Mouse (Mus musculus) MEL (cell line): ENCODE results near the gene Cttn. TPM values are rescaled to one million over a fixed set of nuclear protein-coding genes. Genes with fewer than 3 reads are reported as not detected.

ENCODE experiments used
- DNase-seq: peaks from one replicate; pipeline ENCODE4 v3.0.0; 2011; ENCODE audit warnings: low read depth, low spot score
- H3K27ac ChIP-seq: 2 replicates; pipeline ENCODE4 v1.5.1; 2012; ENCODE audit warnings: low read depth, mild to moderate bottlenecking, control low read depth, low read length, moderate library complexity; ENCODE audit not compliant: control insufficient read depth
- H3K27me3 ChIP-seq, 2 experiments: fragments of 150-350 bp in 1 of 2; sonication (generic) in 1 of 2; 2 replicates each; pipeline ENCODE4 v1.6.1; 2012; ENCODE audit warnings: low read length in 2 of 2, mild to moderate bottlenecking in 2 of 2, improper control_type of control experiment in 1 of 2, moderate library complexity in 1 of 2; ENCODE audit not compliant: insufficient read depth in 2 of 2, control insufficient read depth in 1 of 2
- H3K36me3 ChIP-seq, 2 experiments: 2 replicates each; pipeline ENCODE4 v1.6.1; 2012 to 2014; ENCODE audit warnings: low read length in 2 of 2, improper control_type of control experiment in 1 of 2, inconsistent platforms in 1 of 2, mild to moderate bottlenecking in 1 of 2; ENCODE audit not compliant: insufficient read depth in 2 of 2, control insufficient read depth in 1 of 2
- H3K4me1 ChIP-seq, 2 experiments: fragments of 150-350 bp in 1 of 2; sonication (generic) in 1 of 2; 2 replicates each; pipeline ENCODE4 v1.6.1; 2012; ENCODE audit warnings: low read length in 2 of 2, improper control_type of control experiment in 1 of 2, mild to moderate bottlenecking in 1 of 2; ENCODE audit not compliant: insufficient read depth in 2 of 2, control insufficient read depth in 1 of 2
- H3K4me3 ChIP-seq, 2 experiments: fragments of 150-350 bp in 1 of 2; sonication (generic) in 1 of 2; 2 replicates each; pipeline ENCODE4 v1.5.1; 2012; ENCODE audit warnings: low read depth in 2 of 2, low read length in 2 of 2, mild to moderate bottlenecking in 2 of 2, moderate library complexity in 2 of 2, control low read depth in 1 of 2, improper control_type of control experiment in 1 of 2; ENCODE audit not compliant: control insufficient read depth in 1 of 2, insufficient read depth in 1 of 2
- H3K79me2 ChIP-seq: 2 replicates; pipeline ENCODE4 v1.6.1; 2012; ENCODE audit warnings: mild to moderate bottlenecking, low read length, moderate library complexity; ENCODE audit not compliant: control insufficient read depth, poor library complexity, insufficient read depth
- H3K9ac ChIP-seq: 2 replicates; pipeline ENCODE4 v1.6.1; 2012; ENCODE audit warnings: low read depth, mild to moderate bottlenecking, control low read depth, low read length, moderate library complexity; ENCODE audit not compliant: control insufficient read depth, poor library complexity, severe bottlenecking
- H3K9me3 ChIP-seq: fragments of 150-350 bp; sonication (generic); replicated peaks from 2 replicates; pipeline ENCODE4 v1.6.1; 2012; ENCODE audit warnings: mild to moderate bottlenecking, low read length, improper control_type of control experiment, moderate library complexity; ENCODE audit not compliant: insufficient read depth
- BHLHE40 ChIP-seq: IDR thresholded peaks from 2 replicates; pipeline ENCODE4 v1.6.1; 2012; ENCODE audit warnings: low read depth, mild to moderate bottlenecking, inconsistent platforms, low read length, improper control_type of control experiment, borderline replicate concordance
- CHD1 ChIP-seq: IDR thresholded peaks from 2 replicates; pipeline ENCODE4 v1.6.1; 2012; ENCODE audit warnings: low read depth, mild to moderate bottlenecking, inconsistent platforms, low read length, improper control_type of control experiment
- EP300 ChIP-seq, 2 experiments: IDR thresholded peaks; 2 replicates each; pipeline ENCODE4 v1.6.1; 2011; ENCODE audit warnings: improper control_type of control experiment in 2 of 2, low read length in 2 of 2, low read depth in 1 of 2, mild to moderate bottlenecking in 1 of 2
- ETS1 ChIP-seq: IDR thresholded peaks from 2 replicates; pipeline ENCODE4 v1.6.1; 2012; ENCODE audit warnings: low read depth, mild to moderate bottlenecking, inconsistent platforms, low read length, improper control_type of control experiment, moderate library complexity
- GATA1 ChIP-seq: IDR thresholded peaks from 2 replicates; pipeline ENCODE4 v1.6.1; 2011; ENCODE audit warnings: low read depth, low read length, improper control_type of control experiment
- JUND ChIP-seq: IDR thresholded peaks from 2 replicates; pipeline ENCODE4 v1.6.1; 2011; ENCODE audit warnings: low read depth, mild to moderate bottlenecking, improper control_type of control experiment, low read length
- KAT2A ChIP-seq: conservative IDR thresholded peaks from 2 replicates; pipeline ENCODE4 v1.6.1; 2012; ENCODE audit warnings: low read depth, low read length, improper control_type of control experiment, inconsistent platforms
- MAFK ChIP-seq: IDR thresholded peaks from 2 replicates; pipeline ENCODE4 v1.6.1; 2011; ENCODE audit warnings: low read depth, mild to moderate bottlenecking, low read length, improper control_type of control experiment, borderline replicate concordance
- MAX ChIP-seq: IDR thresholded peaks from 2 replicates; pipeline ENCODE4 v1.6.1; 2011; ENCODE audit warnings: low read length, improper control_type of control experiment
- MAZ ChIP-seq: IDR thresholded peaks from 2 replicates; pipeline ENCODE4 v1.6.1; 2012; ENCODE audit warnings: low read depth, mild to moderate bottlenecking, inconsistent platforms, low read length, improper control_type of control experiment
- MXI1 ChIP-seq: IDR thresholded peaks from 2 replicates; pipeline ENCODE4 v1.6.1; 2011; ENCODE audit warnings: mild to moderate bottlenecking, low read depth, low read length, improper control_type of control experiment
- MYB ChIP-seq: IDR thresholded peaks from 2 replicates; pipeline ENCODE4 v1.6.1; 2011; ENCODE audit warnings: mild to moderate bottlenecking, low read depth, low read length, improper control_type of control experiment
- MYC ChIP-seq: IDR thresholded peaks from 2 replicates; pipeline ENCODE4 v1.6.1; 2011; ENCODE audit warnings: low read depth, mild to moderate bottlenecking, low read length, improper control_type of control experiment, moderate library complexity
- POLR2A ChIP-seq, 2 experiments: IDR thresholded peaks; 2 replicates each; pipeline ENCODE4 v1.6.1; 2011 to 2012; ENCODE audit warnings: low read length in 2 of 2, mild to moderate bottlenecking in 2 of 2, control low read depth in 1 of 2, improper control_type of control experiment in 1 of 2, low read depth in 1 of 2, moderate library complexity in 1 of 2; ENCODE audit not compliant: control insufficient read depth in 1 of 2, insufficient read depth in 1 of 2, poor library complexity in 1 of 2
- POLR2AphosphoS2 ChIP-seq: IDR thresholded peaks from 2 replicates; pipeline ENCODE4 v1.6.1; 2011; ENCODE audit warnings: low read length, improper control_type of control experiment
- POLR2AphosphoS5 ChIP-seq: IDR thresholded peaks from 2 replicates; pipeline ENCODE4 v1.6.1; 2012; ENCODE audit warnings: low read depth, borderline replicate concordance, mild to moderate bottlenecking, inconsistent platforms, low read length, moderate library complexity, mixed read lengths
- RCOR1 ChIP-seq: IDR thresholded peaks from 2 replicates; pipeline ENCODE4 v1.6.1; 2012; ENCODE audit warnings: low read depth, mild to moderate bottlenecking, inconsistent platforms, low read length, improper control_type of control experiment
- SIN3A ChIP-seq: IDR thresholded peaks from 2 replicates; pipeline ENCODE4 v1.6.1; 2012; ENCODE audit warnings: low read length, improper control_type of control experiment, inconsistent platforms
- SMC3 ChIP-seq: IDR thresholded peaks from 2 replicates; pipeline ENCODE4 v1.6.1; 2011; ENCODE audit warnings: low read depth, low read length, improper control_type of control experiment
- TAL1 ChIP-seq: IDR thresholded peaks from 2 replicates; pipeline ENCODE4 v1.6.1; 2012; ENCODE audit warnings: mild to moderate bottlenecking, inconsistent platforms, low read length, moderate library complexity, mixed read lengths
- TCF12 ChIP-seq: IDR thresholded peaks from 2 replicates; pipeline ENCODE4 v1.6.1; 2014; ENCODE audit warnings: low read depth, mild to moderate bottlenecking, inconsistent platforms, low read length, improper control_type of control experiment, moderate library complexity
- UBTF ChIP-seq: IDR thresholded peaks from 2 replicates; pipeline ENCODE4 v1.6.1; 2012; ENCODE audit warnings: low read depth, mild to moderate bottlenecking, inconsistent platforms, low read length, improper control_type of control experiment, moderate library complexity, borderline replicate concordance; ENCODE audit not compliant: insufficient read depth
- ZKSCAN1 ChIP-seq: IDR thresholded peaks from 2 replicates; pipeline ENCODE4 v1.6.1; 2012; ENCODE audit warnings: low read depth, mild to moderate bottlenecking, inconsistent platforms, low read length, improper control_type of control experiment, moderate library complexity
- ZNF384 ChIP-seq: IDR thresholded peaks from 2 replicates; pipeline ENCODE4 v1.6.1; 2012; ENCODE audit warnings: low read depth, mild to moderate bottlenecking, inconsistent platforms, low read length, improper control_type of control experiment
- polyA plus RNA-seq, 2 experiments: library from polyadenylated mRNA; stranded (reverse) in 1 of 2; unstranded in 1 of 2; fragments of >175 nt in 1 of 2; fragments of >200 nt in 1 of 2; gene quantifications; 2 replicates each; pipeline versions ENCODE4 v1.2.1 to v1.2.4; 2012; ENCODE audit warnings: low replicate concordance in 2 of 2, low read depth in 1 of 2; ENCODE audit not compliant: insufficient read length in 2 of 2, insufficient read depth in 1 of 2, missing spikeins in 1 of 2
- total RNA-seq: library from RNA; depleted of rRNA; stranded (reverse); fragments of 300-350 nt; gene quantifications from 2 replicates; pipeline ENCODE4 v1.2.3, GENCODE M21; 2012

The Cttn gene
- total and polyA plus RNA-seq, 3 experiments, result 38.4 to 95.0 TPM; not detected in 1

DNA sequence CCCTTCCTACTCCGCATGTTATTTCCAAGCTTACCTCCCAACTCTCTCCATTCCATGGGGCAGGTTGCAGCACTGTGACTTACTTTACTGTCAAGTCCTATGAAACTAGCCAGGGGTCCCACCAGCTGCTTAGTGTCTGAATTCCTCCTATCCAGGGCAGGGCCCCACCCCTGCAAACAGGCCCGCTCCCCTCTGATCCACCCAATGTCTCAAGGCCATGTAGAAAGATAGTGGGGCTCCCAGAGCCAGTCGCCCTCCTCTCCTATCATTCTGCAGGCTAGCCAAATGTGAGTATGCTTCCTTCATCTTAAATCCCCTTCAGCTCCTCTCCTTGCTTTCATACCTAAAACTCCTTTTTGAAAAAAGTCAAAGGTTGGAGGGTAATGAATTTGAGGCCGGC lies 38.3 kb upstream of the Cttn start:
- TF ChIP-seq ZKSCAN1 (no peak), SMC3 (no peak), ZNF384 (no peak), CHD1 (no peak), UBTF (no peak)
- Histone ChIP-seq H3K9me3 (no peaks in the 10 kb centered on the region), H3K79me2 (no peaks in the 10 kb centered on the region), H3K36me3 (peaks cover 9 to 20% of the 10 kb centered on the region in 2 experiments), H3K4me3 (no peak overlapping the region), H3K27me3 (no peaks in the 10 kb centered on the region), H3K9ac (no peak overlapping the region), H3K4me1 (peaks cover 12 to 17% of the 10 kb centered on the region in 2 experiments), H3K27ac (no peak overlapping the region)
- DNase-seq, result no peak

GRCm38 (mm10) chr7:144506807-144507206 lies 36.0 kb upstream of the Cttn start:
- H3K4me1 ChIP-seq, result peaks cover 12 to 17% of the 10 kb centered on the region in 2 experiments
- H3K9ac ChIP-seq, result no peak overlapping the region
- H3K27ac ChIP-seq, result peak overlapping the region; percentile 37; the same call in 1 of the 2 replicates
- no peak for TF ChIP-seq SMC3
- TF ChIP-seq TAL1, result peak; percentile 72
- TF ChIP-seq TCF12, result peak; percentile 95
- TF ChIP-seq MXI1, result 0 out of 2 replicates have a peak, but pooled peaks have one; percentile 23
- TF ChIP-seq ZNF384, result no peak
- TF ChIP-seq MAZ, result peak; percentile 89; the same call in 1 of the 2 replicates
- peak; percentile 94 to 96 for TF ChIP-seq EP300 (IDR thresholded peaks at IDR 0.05; ENCODE audit: low read depth in 1 of 2, low read length in 2 of 2)
- TF ChIP-seq JUND, result no peak
- peak; percentile 88 for TF ChIP-seq RCOR1
- TF ChIP-seq MAX, result no peak; the same call in 1 of the 2 replicates
- no peak for TF ChIP-seq POLR2A (IDR thresholded peaks at IDR 0.05; ENCODE audit: control insufficient read depth in 1 of 2, insufficient read depth in 1 of 2, low read depth in 1 of 2, low read length in 2 of 2, poor library complexity in 1 of 2)
- TF ChIP-seq BHLHE40, result no peak; the same call in 1 of the 2 replicates
- peak; percentile 98 for TF ChIP-seq ETS1
- TF ChIP-seq GATA1, result peak; percentile 93
- TF ChIP-seq MYB, result no peak; the same call in 1 of the 2 replicates
- no peak for TF ChIP-seq MYC
- no peak for TF ChIP-seq POLR2AphosphoS5
- no peak for TF ChIP-seq CHD1
- no peak for TF ChIP-seq KAT2A
- peak; percentile 67; the same call in 1 of the 2 replicates for TF ChIP-seq MAFK
- TF ChIP-seq SIN3A, result peak; percentile 86
- no peak for TF ChIP-seq POLR2AphosphoS2
- H3K27me3 ChIP-seq, result no peaks in the 10 kb centered on the region
- no peaks in the 10 kb centered on the region for H3K9me3 ChIP-seq
- peak; percentile 64 for DNase-seq
- H3K4me3 ChIP-seq, result no peak overlapping the region
- peaks cover 6 to 20% of the 10 kb centered on the region in 2 experiments for H3K36me3 ChIP-seq
- H3K79me2 ChIP-seq, result no peaks in the 10 kb centered on the region
